Mouse (Mus musculus) layer of hippocampus, adult 8-10 months (tissue): ENCODE measurements at regions not wholly inside any gene's neighbourhood (a gene's known extent, or its start where the extent isn't known, plus 50 kb on each side); places are given as distances from the start of the nearest gene placed in this dataset.

Experiments used
- DNase-seq, 2 experiments: peaks; one replicate each; pipeline ENCODE4 v3.0.0; 2022; ENCODE audit warnings: low spot score in 2 of 2

DNA sequence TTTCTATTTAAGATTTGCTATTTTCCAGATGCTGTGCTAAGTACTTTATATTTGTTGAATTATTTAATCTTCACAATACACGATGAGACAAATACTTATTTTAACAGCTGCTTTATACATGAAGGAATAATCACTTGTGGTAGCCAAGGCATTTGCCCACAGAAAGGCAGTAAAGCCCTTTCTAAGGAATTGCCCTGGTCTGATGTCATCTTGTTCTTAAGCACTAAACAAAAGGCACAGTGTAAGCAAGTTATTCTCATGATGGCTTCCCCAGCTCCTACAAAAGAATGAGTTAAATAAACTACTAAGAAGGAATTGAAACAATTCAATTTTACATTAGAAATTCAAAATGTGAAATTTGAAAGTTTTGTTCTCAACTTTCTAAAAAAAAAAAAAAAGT, 358.8 kb downstream of the Cenpc1 start:
- DNase-seq = no peak

DNA sequence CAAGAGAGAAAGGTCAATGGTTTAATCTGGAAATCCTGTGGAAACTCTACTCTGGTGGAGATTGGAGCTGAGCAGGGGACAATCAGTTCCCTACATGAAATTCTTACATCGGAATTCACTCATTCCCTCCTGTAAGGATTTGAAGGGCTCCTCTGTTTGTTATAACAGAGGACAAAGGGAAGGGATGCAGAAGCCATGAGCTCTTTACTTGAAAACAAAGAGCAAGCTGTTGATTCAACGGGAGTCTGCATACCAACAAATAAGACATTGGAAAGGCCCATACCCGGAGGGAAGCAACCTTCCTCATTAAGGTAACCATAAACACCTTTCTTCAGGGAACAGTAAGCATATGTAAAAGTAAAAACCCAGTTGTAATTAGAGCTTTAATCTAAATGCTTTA, 359.3 kb downstream of the Cenpc1 start:
- no peak for DNase-seq

DNA sequence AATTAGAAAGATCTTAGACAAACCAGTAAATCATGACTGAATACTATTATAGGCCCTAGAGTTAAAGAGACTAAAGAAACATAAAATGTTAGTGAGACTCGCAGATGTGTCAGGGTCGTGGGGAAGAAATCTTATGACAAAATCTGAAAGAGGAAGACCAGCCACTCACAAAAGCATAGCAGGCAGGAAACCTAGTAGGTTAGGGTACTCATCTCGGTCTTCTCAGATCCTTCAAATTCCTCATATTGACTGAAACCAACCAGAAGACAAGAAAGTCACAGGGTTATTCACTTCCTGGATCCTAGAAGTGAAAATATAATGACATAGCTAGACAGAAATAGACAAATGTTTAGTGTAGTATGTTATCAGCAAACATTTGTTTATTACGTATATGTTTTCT, 387.5 kb downstream of the Cenpc1 start:
- DNase-seq = no peak

- no peak for DNase-seq
Measured at GRCm38 (mm10) chr5:85671121-85671520, 394.3 kb downstream of the Cenpc1 start.

GRCm38 (mm10) chr5:85661487-85661886, 403.9 kb downstream of the Cenpc1 start:
- DNase-seq = no peak

DNA sequence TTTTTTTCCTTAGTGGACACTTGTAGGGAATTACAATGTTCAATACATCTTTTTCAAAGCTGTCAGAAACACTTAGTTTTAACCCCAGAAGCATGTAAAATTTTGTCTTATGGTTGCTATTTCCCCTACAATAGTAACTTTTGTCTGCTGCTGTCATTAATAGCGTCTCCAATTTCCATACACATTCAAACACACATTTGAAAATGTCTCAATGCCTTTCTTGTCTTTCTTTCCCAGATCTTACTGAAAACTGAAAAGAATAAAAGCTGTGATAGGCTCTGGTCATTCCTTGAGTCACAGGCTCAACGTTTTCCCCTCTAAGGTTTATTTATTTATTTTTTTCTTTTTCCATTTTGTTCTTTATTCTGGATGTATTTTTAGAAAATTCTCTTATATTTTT, 444.3 kb downstream of the Cenpc1 start:
- no peak for DNase-seq

DNA sequence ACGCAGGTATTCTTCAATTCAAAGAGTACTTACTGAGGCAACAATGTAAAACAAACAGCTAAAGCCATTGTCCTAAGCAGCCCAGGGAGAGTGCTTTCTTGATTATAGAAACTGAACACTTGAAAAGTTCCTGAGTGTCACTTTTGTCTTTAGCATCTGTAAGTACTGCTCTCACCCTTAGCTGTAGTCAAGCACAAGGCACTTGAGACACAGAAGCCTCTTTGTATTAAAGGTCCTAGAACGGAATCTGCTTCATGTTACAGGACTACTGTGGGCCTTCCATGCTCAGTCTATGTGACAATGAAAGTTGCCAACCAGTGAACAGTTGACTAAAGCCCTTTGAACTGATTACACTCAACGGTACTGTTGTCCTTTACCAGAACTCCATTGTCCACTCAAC, 450.6 kb downstream of the Cenpc1 start:
- DNase-seq = no peak

GRCm38 (mm10) chr5:85612606-85613005, 452.8 kb downstream of the Cenpc1 start:
- DNase-seq = peak; percentile 23 to 48

- DNase-seq = peak in 1 of 2 experiments; percentile 10
Measured at GRCm38 (mm10) chr5:85609104-85609503, 456.3 kb downstream of the Cenpc1 start.

GRCm38 (mm10) chr5:85598164-85598563, 467.2 kb downstream of the Cenpc1 start:
- DNase-seq = no peak

DNA sequence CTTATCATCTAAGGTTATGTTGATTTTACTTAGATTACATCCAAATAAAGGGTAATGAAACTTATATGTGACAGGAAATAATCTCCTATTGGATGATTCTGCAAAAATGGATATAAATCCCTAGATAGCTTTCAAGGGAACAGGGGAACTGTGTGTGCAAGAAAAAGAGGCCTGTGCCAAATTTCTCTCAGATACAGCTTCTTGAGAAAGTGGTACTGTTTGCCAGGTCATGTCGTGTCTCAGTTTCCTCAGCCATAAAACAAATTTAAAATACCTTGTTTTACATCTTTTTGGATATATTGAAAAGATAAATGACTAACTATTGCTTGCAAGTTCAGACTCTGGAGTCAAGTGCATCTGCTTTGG, 470.3 kb downstream of the Cenpc1 start:
- no peak for DNase-seq

DNA sequence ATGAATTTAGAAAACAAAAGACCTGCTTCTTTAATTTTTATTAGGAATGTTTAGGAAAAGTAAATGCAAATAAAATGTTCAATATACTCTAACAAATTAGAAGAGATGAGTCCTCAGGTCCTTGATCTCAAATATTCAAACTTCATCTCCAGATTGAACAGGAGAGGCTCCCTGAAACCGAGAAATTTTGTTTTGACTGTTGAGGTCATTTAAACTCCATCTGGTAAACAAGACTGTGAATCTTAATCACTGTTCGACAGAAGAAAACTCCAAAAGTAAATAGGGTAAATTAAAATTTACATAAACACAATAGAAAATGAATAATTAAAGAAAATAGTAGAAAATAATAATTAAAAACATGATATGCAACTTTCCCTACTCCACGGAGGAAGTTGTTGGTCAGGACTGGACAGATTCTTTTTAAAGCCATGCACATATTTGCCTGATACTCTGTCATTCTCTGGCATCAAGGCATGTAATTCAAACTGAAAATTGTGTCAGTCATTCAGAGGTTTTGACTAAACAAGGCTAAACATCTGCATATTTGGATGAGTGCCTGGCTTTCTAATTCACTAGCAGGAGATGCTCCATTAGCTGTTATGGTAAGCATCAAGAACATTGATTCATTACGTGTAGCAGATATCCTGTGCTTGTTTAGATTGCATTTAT, 470.8 kb downstream of the Cenpc1 start:
- no peak for DNase-seq

DNA sequence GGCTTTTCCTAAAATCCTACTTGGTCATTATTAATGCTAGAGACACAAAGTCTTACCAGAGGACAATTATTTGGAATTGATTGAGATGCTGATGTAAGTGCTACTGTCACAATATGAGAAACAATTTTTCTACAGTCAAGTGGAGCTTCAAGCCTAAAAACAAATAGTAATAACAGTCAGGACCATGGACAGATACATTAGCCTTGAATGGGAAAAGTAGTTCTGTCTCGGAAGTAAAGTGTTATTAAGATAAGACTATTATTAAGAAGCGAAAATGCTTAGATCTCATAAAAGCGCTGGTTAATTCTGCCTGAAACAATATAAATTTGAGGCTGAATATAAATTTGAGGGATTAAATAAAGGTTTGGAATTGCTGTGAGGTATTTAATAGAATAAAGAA, 473.1 kb downstream of the Cenpc1 start:
- no peak for DNase-seq

DNA sequence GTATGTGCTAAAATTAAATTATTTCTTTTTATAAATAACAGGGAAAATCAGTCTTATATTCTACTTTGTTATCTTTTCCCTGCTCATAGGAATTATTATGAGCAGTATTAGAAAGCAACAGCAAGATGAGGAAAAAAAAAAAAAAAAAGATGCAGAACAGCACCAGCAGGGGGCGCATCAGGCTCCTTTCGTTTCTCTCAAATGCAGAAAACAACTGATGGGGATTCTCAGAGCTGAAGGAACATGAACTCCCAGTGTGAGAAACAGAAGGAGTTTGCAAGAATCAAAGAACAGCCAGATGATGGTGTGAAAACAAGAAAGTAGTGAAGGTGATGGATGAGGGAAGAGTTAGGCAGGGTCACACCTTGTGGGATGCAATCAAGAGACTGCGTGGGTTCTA, 478.7 kb downstream of the Cenpc1 start:
- peak in 1 of 2 experiments; percentile 32 for DNase-seq

GRCm38 (mm10) chr5:85572531-85572930, 492.9 kb downstream of the Cenpc1 start:
- no peak for DNase-seq

DNA sequence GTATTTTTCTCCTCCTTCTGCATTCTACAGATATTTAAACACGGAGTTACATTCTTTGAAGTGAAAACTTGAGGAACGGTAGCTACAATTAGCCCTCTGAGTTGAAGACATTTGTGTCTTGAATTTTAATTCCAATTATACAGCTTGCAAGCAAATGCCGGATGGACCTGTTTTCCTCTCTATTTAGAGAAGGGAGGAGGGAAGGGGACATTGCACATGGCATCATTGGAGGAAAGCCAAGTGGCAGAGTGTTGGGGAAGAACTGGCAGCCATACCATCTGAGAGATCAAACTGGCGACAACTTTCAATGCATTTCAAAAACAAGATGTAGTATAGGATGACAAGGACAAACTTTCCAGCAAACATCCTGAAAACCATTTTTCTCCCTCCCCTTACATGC, 493.4 kb downstream of the Cenpc1 start:
- DNase-seq = peak; percentile 40 to 44

DNA sequence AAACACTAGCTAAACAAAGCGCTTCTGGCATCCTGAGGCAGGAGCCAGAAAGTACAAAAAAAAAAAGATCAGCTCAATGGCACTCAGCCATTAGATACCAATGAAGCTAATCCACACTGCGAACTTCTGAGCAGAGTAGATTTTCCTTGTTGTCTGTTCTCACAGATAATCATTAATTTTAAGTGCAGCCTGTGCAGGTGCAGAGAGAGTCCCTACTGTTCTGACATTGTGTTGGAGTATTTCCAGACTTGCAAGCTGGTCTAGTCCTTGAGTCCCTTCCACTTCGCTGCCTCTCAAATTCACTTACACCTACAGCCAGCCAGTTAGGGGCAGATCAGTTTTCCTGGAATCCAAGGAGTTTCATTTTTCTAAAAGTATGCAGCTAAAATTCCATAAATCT, 494.0 kb downstream of the Cenpc1 start:
- peak in 1 of 2 experiments; percentile 11 for DNase-seq

DNA sequence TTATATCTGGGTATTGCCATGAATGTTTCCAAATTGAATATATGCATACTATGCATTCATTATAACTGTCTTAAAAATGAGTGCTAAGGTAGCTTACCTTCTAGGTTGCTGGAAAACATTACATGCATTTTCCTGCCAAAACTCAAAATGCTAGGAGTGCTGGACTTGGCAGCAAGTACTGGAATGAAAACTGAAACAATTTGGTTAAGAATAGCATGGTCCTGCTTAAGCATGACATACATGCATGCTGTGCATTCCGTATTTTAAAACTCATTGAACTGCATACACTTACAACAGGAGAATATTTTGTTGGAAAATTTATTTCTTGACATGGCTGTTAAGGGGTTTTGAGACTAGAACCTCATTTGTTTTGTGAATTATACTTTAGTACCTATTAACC, 529.1 kb downstream of the Cenpc1 start:
- no peak for DNase-seq

GRCm38 (mm10) chr5:85525385-85526194, 539.8 kb downstream of the Cenpc1 start:
- DNase-seq = no peak

- DNase-seq = no peak
Measured at GRCm38 (mm10) chr5:85505244-85505643, 560.1 kb downstream of the Cenpc1 start.

DNA sequence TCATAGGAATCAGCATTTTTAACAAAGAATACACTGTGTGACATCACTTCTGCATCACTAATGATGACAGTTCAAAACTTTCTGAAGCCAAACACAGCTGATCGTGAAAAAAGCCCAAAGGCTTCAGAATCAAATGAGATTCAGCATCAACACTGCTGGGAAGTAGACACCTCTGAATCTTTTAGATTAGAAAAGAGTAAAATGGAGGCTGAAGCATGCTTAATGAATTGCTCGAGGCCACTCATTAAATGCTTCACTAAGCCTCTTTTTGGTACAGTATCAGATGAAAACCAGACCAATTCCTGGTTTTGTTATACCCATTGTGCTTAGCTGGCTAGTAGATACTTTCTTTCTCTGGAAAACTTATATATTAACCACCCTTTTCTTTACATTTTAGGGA, 568.1 kb downstream of the Cenpc1 start:
- DNase-seq = no peak

GRCm38 (mm10) chr5:85485733-85486322, 579.6 kb downstream of the Cenpc1 start:
- no peak for DNase-seq

DNA sequence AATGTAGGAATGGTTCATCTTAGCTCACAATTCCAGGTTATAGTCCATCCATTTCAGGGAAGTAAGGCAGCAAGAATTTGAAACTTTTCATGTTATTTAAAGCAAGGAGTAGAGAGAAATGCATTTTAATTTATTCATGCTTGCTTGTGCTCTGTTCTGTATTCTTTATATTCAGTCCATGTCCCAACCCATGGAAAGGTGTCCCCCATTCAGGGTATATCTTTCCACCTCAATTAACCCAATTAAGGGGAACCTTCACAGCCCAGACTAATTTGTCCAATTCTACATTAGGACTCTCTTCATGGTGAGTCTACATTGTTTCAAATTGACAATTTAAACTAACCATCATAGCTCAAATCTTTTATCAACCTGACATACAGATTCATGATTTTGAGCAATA, 580.2 kb downstream of the Cenpc1 start:
- DNase-seq = no peak
